Comparison of ENCODE assay signal across 23 mouse cellular contexts in genomic region chr8:117762776-117763175, GRCm38 (mm10). TPM values are rescaled to one million over a fixed set of nuclear protein-coding genes. Genes with fewer than 3 reads are reported as not detected.
DNase-seq lines count a peak whose midpoint lies in the region; ATAC-seq and TF ChIP-seq lines count a peak whose summit lies in the region.
"Had no signal": no experiment of that assay in that cellular context is flagged by ENCODE, and none has a peak within 500 bp of the region (broad histone marks: within the 10 kb centered on the region; RNA-seq: fewer than 3 reads in every experiment).

No protein-coding gene starts in this region.

- H3K9me3 ChIP-seq in liver, embryonic 11.5 days (ENCODE audit: control insufficient read depth, low read length) = no peaks in the 10 kb centered on the region
- no peaks in the 10 kb centered on the region for H3K9me3 ChIP-seq in stomach, embryonic 16.5 days (replicated peaks; ENCODE audit: control insufficient read depth, low read length)
- no peaks in the 10 kb centered on the region for H3K9me3 ChIP-seq in stomach, postnatal 0 days (ENCODE audit: control insufficient read depth, low read length)
- no peaks in the 10 kb centered on the region; the same call in 1 of the 2 replicates for H3K9me3 ChIP-seq in liver, embryonic 16.5 days (replicated peaks; ENCODE audit: control insufficient read depth, low read length)
- H3K9me3 ChIP-seq: embryonic facial prominence, embryonic 10.5 days; embryonic facial prominence, embryonic 13.5 days; forebrain, embryonic 12.5 days; forebrain, embryonic 15.5 days; hindbrain, embryonic 12.5 days; hindbrain, embryonic 15.5 days had no signal

- H3K4me2 ChIP-seq in liver, embryonic 11.5 days = no peak overlapping the region
- no peak overlapping the region for H3K4me2 ChIP-seq in stomach, embryonic 16.5 days (ENCODE audit: low read depth, low read length)
- H3K4me2 ChIP-seq in stomach, postnatal 0 days (replicated peaks; ENCODE audit: low read depth) = no peak overlapping the region
- peak overlapping the region; percentile 9; the same call in 1 of the 2 replicates for H3K4me2 ChIP-seq in liver, embryonic 16.5 days (ENCODE audit: low read depth, low read length)
- H3K4me2 ChIP-seq: embryonic facial prominence, embryonic 13.5 days; forebrain, embryonic 12.5 days; forebrain, embryonic 15.5 days; heart, embryonic 11.5 days; hindbrain, embryonic 12.5 days; hindbrain, embryonic 15.5 days had no signal

- no peaks in the 10 kb centered on the region for H3K27me3 ChIP-seq in liver, embryonic 11.5 days (replicated peaks; ENCODE audit: control insufficient read depth, insufficient read depth, low read length)
- H3K27me3 ChIP-seq in stomach, embryonic 16.5 days (ENCODE audit: control insufficient read depth, insufficient read depth, low read length) = no peaks in the 10 kb centered on the region
- H3K27me3 ChIP-seq in stomach, postnatal 0 days (ENCODE audit: control insufficient read depth, insufficient read depth, low read length) = no peaks in the 10 kb centered on the region
- H3K27me3 ChIP-seq in liver, embryonic 16.5 days (ENCODE audit: control insufficient read depth, insufficient read depth, low read depth, low read length) = no peaks in the 10 kb centered on the region
- H3K27me3 ChIP-seq: embryonic facial prominence, embryonic 13.5 days; forebrain, embryonic 12.5 days; forebrain, embryonic 15.5 days; hindbrain, embryonic 12.5 days; hindbrain, embryonic 15.5 days; Patski had no signal

- WGBS in liver, embryonic 11.5 days = 78% methylated on average over 6 of the region's 6 CpGs
- WGBS in stomach, embryonic 16.5 days = 84% methylated on average over 6 of the region's 6 CpGs
- 85% methylated on average over 6 of the region's 6 CpGs for WGBS in stomach, postnatal 0 days
- 60% methylated on average over 6 of the region's 6 CpGs for WGBS in liver, embryonic 16.5 days (ENCODE audit: insufficient replicate concordance)

- TF ChIP-seq CTCF in stomach, postnatal 0 days (IDR thresholded peaks at IDR 0.05; ENCODE audit: low read depth) = no peak

- no peak for DNase-seq in liver, embryonic 11.5 days (ENCODE audit: low spot score)
- no peak for DNase-seq in liver
- no peak for DNase-seq in stomach, postnatal 0 days (ENCODE audit: low spot score)
- DNase-seq in kidney, adult 9 months = no peak
- DNase-seq: adrenal gland, postnatal 10 days; adrenal gland, postnatal 36 days; cerebellum, adult 11 months; cerebellum, adult 8-10 months; cerebellum, postnatal 10 days; cerebellum, postnatal 36 days; embryo, embryonic 11 days; gastrocnemius, postnatal 36 days had no signal

- H3K9ac ChIP-seq in liver, embryonic 11.5 days (ENCODE audit: low read depth, low read length) = no peak overlapping the region
- H3K9ac ChIP-seq in stomach, embryonic 16.5 days (ENCODE audit: low read length) = no peak overlapping the region
- no peak overlapping the region for H3K9ac ChIP-seq in stomach, postnatal 0 days (ENCODE audit: low read length)
- H3K9ac ChIP-seq in liver, embryonic 16.5 days (ENCODE audit: low read depth, low read length) = no peak overlapping the region
- H3K9ac ChIP-seq: embryonic facial prominence, embryonic 13.5 days; forebrain, embryonic 12.5 days; forebrain, embryonic 15.5 days; hindbrain, embryonic 12.5 days; hindbrain, embryonic 15.5 days had no signal

- peaks cover 5% of the 10 kb centered on the region; the same call in 1 of the 2 replicates for H3K4me1 ChIP-seq in liver, embryonic 11.5 days (replicated peaks; ENCODE audit: control insufficient read depth, insufficient read depth, low read length)
- no peaks in the 10 kb centered on the region; the same call in 1 of the 2 replicates for H3K4me1 ChIP-seq in stomach, embryonic 16.5 days (ENCODE audit: control insufficient read depth, insufficient read depth, low read length)
- H3K4me1 ChIP-seq in stomach, postnatal 0 days (replicated peaks; ENCODE audit: control insufficient read depth, insufficient read depth) = no peaks in the 10 kb centered on the region
- H3K4me1 ChIP-seq in liver, embryonic 16.5 days (ENCODE audit: control insufficient read depth, low read depth, low read length) = peaks cover 4% of the 10 kb centered on the region
- H3K4me1 ChIP-seq: embryonic facial prominence, embryonic 10.5 days; embryonic facial prominence, embryonic 13.5 days; forebrain, embryonic 12.5 days; forebrain, embryonic 15.5 days; hindbrain, embryonic 12.5 days; hindbrain, embryonic 15.5 days had no signal

- peak; percentile 64 for ATAC-seq in liver, embryonic 11.5 days (replicated peaks; ENCODE audit: low FRiP score)
- ATAC-seq in stomach, embryonic 16.5 days (ENCODE audit: insufficient read depth, low FRiP score) = no peak
- no peak for ATAC-seq in stomach, postnatal 0 days (ENCODE audit: low FRiP score, low TSS enrichment)
- ATAC-seq in liver, embryonic 16.5 days (ENCODE audit: low read depth) = peak; percentile 62
- ATAC-seq: forebrain, embryonic 15.5 days; Patski had no signal

- no peaks in the 10 kb centered on the region for H3K36me3 ChIP-seq in liver, embryonic 11.5 days (ENCODE audit: control insufficient read depth, insufficient read depth, low read length)
- no peaks in the 10 kb centered on the region for H3K36me3 ChIP-seq in stomach, embryonic 16.5 days (ENCODE audit: control insufficient read depth, insufficient read depth, low read length)
- no peaks in the 10 kb centered on the region for H3K36me3 ChIP-seq in stomach, postnatal 0 days (ENCODE audit: control insufficient read depth, insufficient read depth, low read length)
- no peaks in the 10 kb centered on the region for H3K36me3 ChIP-seq in liver, embryonic 16.5 days (ENCODE audit: control insufficient read depth, insufficient read depth)
- H3K36me3 ChIP-seq: embryonic facial prominence, embryonic 10.5 days; embryonic facial prominence, embryonic 13.5 days; forebrain, embryonic 12.5 days; forebrain, embryonic 15.5 days; hindbrain, embryonic 12.5 days; hindbrain, embryonic 15.5 days had no signal

- no peak overlapping the region for H3K27ac ChIP-seq in liver, embryonic 11.5 days (ENCODE audit: low read depth, low read length)
- H3K27ac ChIP-seq in stomach, embryonic 16.5 days (ENCODE audit: low read length) = peak overlapping the region; percentile 23; the same call in 1 of the 2 replicates
- no peak overlapping the region for H3K27ac ChIP-seq in stomach, postnatal 0 days (replicated peaks)
- H3K27ac ChIP-seq in liver, embryonic 16.5 days (ENCODE audit: low read length) = no peak overlapping the region
- H3K27ac ChIP-seq: embryonic facial prominence, embryonic 10.5 days; embryonic facial prominence, embryonic 13.5 days; forebrain, embryonic 12.5 days; forebrain, embryonic 15.5 days; hindbrain, embryonic 12.5 days; hindbrain, embryonic 15.5 days had no signal

- no peak overlapping the region for H3K4me3 ChIP-seq in liver, embryonic 11.5 days (ENCODE audit: low read depth, low read length)
- H3K4me3 ChIP-seq in stomach, embryonic 16.5 days (replicated peaks; ENCODE audit: low read length) = no peak overlapping the region
- H3K4me3 ChIP-seq in stomach, postnatal 0 days (ENCODE audit: low read depth, low read length) = no peak overlapping the region
- H3K4me3 ChIP-seq in liver, embryonic 16.5 days (ENCODE audit: low read depth, low read length) = no peak overlapping the region
- H3K4me3 ChIP-seq: embryonic facial prominence, embryonic 10.5 days; embryonic facial prominence, embryonic 13.5 days; erythroblast, embryonic 14.5 days; forebrain, embryonic 12.5 days; forebrain, embryonic 15.5 days; hindbrain, embryonic 12.5 days; hindbrain, embryonic 15.5 days had no signal

- TF ChIP-seq EP300 in stomach, postnatal 0 days (optimal IDR thresholded peaks at IDR 0.05) = no peak

RNA-seq across cellular contexts. Expression of gene Mphosph6, which starts 39.0 kb away (rescaled TPM):
- polyA plus RNA-seq in liver, embryonic 11.5 days (2014; fragmentation: Nextera tagmentation; extraction: Ambion mirVana) = 83.7 and 89.8 TPM in 2 replicates
- 54.4 and 60.9 TPM in 2 replicates for polyA plus RNA-seq in stomach, embryonic 16.5 days (2015; fragmentation: Nextera tagmentation; extraction: Ambion mirVana)
- polyA plus RNA-seq in stomach, postnatal 0 days (2015; fragmentation: Nextera tagmentation; extraction: Ambion mirVana) = 34.6 and 35.0 TPM in 2 replicates
- 21.5 and 23.9 TPM in 2 replicates for polyA plus RNA-seq in liver, embryonic 16.5 days (2015; fragmentation: Nextera tagmentation; extraction: Ambion mirVana)

Comparison
In these comparisons a context has a peak if more than half of its experiments do, and no peak if none do; other contexts are left out.
1. ATAC-seq: peak in liver, embryonic 11.5 days (single experiment) and liver, embryonic 16.5 days (single experiment); none in stomach, embryonic 16.5 days (single experiment) and stomach, postnatal 0 days (single experiment).